Mouse (Mus musculus) neural tube, embryonic 12.5 days (tissue): ENCODE results near the gene Thra. TPM values are rescaled to one million over a fixed set of nuclear protein-coding genes. Genes with fewer than 3 reads are reported as not detected.

Experiments used
- ATAC-seq: fragments of 200-750 bp; cut with Nextera tagmentation; 2 replicates; pipeline ENCODE4 v1.8.0; 2017; ENCODE audit warnings: low read depth, mild to moderate bottlenecking, moderate TSS enrichment, moderate library complexity; ENCODE audit not compliant: low FRiP score
- H3K27ac ChIP-seq: fragments of 300-500 bp; sonication (generic); 2 replicates; pipeline ENCODE4 v1.5.1; 2016
- H3K27me3 ChIP-seq: fragments of 300-500 bp; sonication (generic); replicated peaks from 2 replicates; pipeline ENCODE4 v1.6.1; 2016; ENCODE audit warnings: mild to moderate bottlenecking
- H3K36me3 ChIP-seq: fragments of 300-500 bp; sonication (generic); 2 replicates; pipeline ENCODE4 v1.6.1; 2016; ENCODE audit warnings: mild to moderate bottlenecking
- H3K4me1 ChIP-seq: fragments of 300-500 bp; sonication (generic); 2 replicates; pipeline ENCODE4 v1.6.1; 2016
- H3K4me2 ChIP-seq: fragments of 300-500 bp; sonication (generic); replicated peaks from 2 replicates; pipeline ENCODE4 v1.6.1; 2016; ENCODE audit warnings: mild to moderate bottlenecking
- H3K4me3 ChIP-seq: fragments of 300-500 bp; sonication (generic); 2 replicates; pipeline ENCODE4 v1.5.1; 2016
- H3K9ac ChIP-seq: fragments of 300-500 bp; sonication (generic); 2 replicates; pipeline ENCODE4 v1.6.1; 2016; ENCODE audit warnings: mild to moderate bottlenecking
- H3K9me3 ChIP-seq: fragments of 300-500 bp; sonication (generic); 2 replicates; pipeline ENCODE4 v1.6.1; 2016; ENCODE audit warnings: mild to moderate bottlenecking
- WGBS: fragments of 180-500 bp; shearing (Covaris S2); methylation state at CpG from one replicate; pipeline ENCODE4 v1.1.7; 2016; 5-methylcytosine and 5-hydroxymethylcytosine counted together
- polyA plus RNA-seq: library from polyadenylated mRNA; unstranded; fragments of >200 nt; fragmentation: Nextera tagmentation; extraction: Ambion mirVana; gene quantifications from 2 replicates; pipeline ENCODE4 v1.2.1, GENCODE M21; 2016

Gene Thra
- polyA plus RNA-seq, 1 experiment from 2014 or later: 56.9 TPM

- no peak for ATAC-seq
- no peaks in the 10 kb centered on the region for H3K36me3 ChIP-seq
- peak overlapping the region; percentile 19; the same call in 1 of the 2 replicates for H3K9ac ChIP-seq
- H3K9me3 ChIP-seq: no peaks in the 10 kb centered on the region
- no peaks in the 10 kb centered on the region for H3K27me3 ChIP-seq
- WGBS: 23% methylated on average over 13 of the region's 14 CpGs
- H3K4me2 ChIP-seq: peak overlapping the region; percentile 53
- peaks cover 49% of the 10 kb centered on the region for H3K4me1 ChIP-seq
- H3K27ac ChIP-seq: no peak overlapping the region
- no peak overlapping the region for H3K4me3 ChIP-seq
Measured at GRCm38 (mm10) chr11:98781851-98782512, 41.5 kb downstream of the Thra start.

GRCm38 (mm10) chr11:98782651-98783235 lies 42.3 kb downstream of the Thra start:
- Histone ChIP-seq H3K27me3 (no peaks in the 10 kb centered on the region), H3K9ac (peak overlapping the region; percentile 9; the same call in 1 of the 2 replicates), H3K36me3 (no peaks in the 10 kb centered on the region), H3K4me3 (peak overlapping the region; percentile 11; the same call in 1 of the 2 replicates), H3K4me2 (peak overlapping the region; percentile 53), H3K27ac (peak overlapping the region; percentile 64), H3K9me3 (no peaks in the 10 kb centered on the region), H3K4me1 (peaks cover 49% of the 10 kb centered on the region)
- ATAC-seq: no peak
- WGBS: 2% methylated on average over 17 of the region's 17 CpGs

- no peaks in the 10 kb centered on the region for H3K36me3 ChIP-seq
- H3K4me3 ChIP-seq: peak overlapping the region; percentile 11; the same call in 1 of the 2 replicates
- peak overlapping the region; percentile 64; the same call in 1 of the 2 replicates for H3K27ac ChIP-seq
- H3K9ac ChIP-seq: peak overlapping the region; percentile 9; the same call in 1 of the 2 replicates
- no peaks in the 10 kb centered on the region for H3K9me3 ChIP-seq
- ATAC-seq: 0 out of 2 replicates have a peak, but pooled peaks have one; percentile 27
- 2% methylated on average over 20 of the region's 20 CpGs for WGBS
- H3K4me1 ChIP-seq: peaks cover 52% of the 10 kb centered on the region
- peak overlapping the region; percentile 53 for H3K4me2 ChIP-seq
- H3K27me3 ChIP-seq: no peaks in the 10 kb centered on the region
Measured at GRCm38 (mm10) chr11:98783236-98783696, 42.8 kb downstream of the Thra start.

DNA sequence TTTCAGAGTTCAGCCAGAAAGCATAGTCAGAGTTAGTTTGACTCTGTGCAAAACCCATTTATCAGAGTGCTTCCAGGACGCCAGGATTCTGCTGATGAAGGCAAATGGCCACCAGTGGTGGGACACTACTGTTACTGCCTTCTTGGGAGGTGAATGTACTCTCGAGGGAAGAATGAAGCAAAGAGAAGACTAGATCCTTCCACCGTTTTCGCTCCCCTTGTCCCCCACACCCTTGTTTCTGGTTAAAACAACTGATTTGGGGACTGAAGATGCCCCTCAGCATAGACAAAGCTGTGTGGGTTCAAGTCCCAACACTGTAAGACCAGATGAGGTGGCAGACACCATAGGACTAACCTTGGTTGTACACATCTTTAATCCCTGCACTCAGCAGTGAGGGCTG lies 43.7 kb downstream of the Thra start:
- no peak overlapping the region for H3K4me3 ChIP-seq
- H3K27me3 ChIP-seq: no peaks in the 10 kb centered on the region
- no peaks in the 10 kb centered on the region for H3K9me3 ChIP-seq
- WGBS: 68% methylated on average over 4 of the region's 4 CpGs
- no peak overlapping the region for H3K4me2 ChIP-seq
- H3K9ac ChIP-seq: no peak overlapping the region
- no peak for ATAC-seq
- no peaks in the 10 kb centered on the region for H3K36me3 ChIP-seq
- H3K4me1 ChIP-seq: peaks cover 56% of the 10 kb centered on the region
- no peak overlapping the region for H3K27ac ChIP-seq

- ATAC-seq: no peak
- Histone ChIP-seq H3K36me3 (no peaks in the 10 kb centered on the region), H3K4me1 (peaks cover 56% of the 10 kb centered on the region), H3K4me2 (peak overlapping the region; percentile 49; the same call in 1 of the 2 replicates), H3K9me3 (no peaks in the 10 kb centered on the region), H3K9ac (no peak overlapping the region), H3K4me3 (no peak overlapping the region), H3K27me3 (no peaks in the 10 kb centered on the region), H3K27ac (no peak overlapping the region)
- WGBS: 70% methylated on average over 10 of the region's 10 CpGs
Measured at GRCm38 (mm10) chr11:98785214-98785613, 44.8 kb downstream of the Thra start.

DNA sequence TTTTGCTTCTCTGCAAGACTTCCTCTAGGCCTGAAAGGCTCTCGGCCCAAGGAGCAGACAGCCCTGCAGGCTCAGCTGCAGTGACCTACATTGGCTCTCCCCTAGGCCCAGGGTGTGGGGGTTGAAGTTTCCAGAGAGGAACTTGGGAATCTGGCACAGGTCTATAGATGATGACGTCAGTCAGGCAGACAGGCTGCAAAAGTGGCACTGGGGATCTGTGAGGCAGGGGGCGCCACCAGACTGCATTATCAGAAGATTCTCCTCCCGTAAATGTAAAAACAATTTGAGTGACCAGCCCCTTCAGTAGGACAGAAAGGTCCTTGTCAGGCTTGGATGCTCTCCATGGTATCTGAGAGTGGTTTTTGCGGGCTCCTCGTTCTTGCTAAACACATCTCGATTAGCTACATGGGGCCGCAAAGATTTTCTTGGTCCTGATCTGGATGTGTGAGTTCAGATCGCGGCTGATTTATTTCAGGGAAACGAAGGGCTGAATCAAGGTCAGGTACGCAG lies 45.4 kb downstream of the Thra start:
- Histone ChIP-seq H3K4me2 (peak overlapping the region; percentile 49), H3K9ac (no peak overlapping the region), H3K4me3 (no peak overlapping the region), H3K27me3 (no peaks in the 10 kb centered on the region), H3K36me3 (no peaks in the 10 kb centered on the region), H3K9me3 (no peaks in the 10 kb centered on the region), H3K27ac (no peak overlapping the region), H3K4me1 (peaks cover 56% of the 10 kb centered on the region)
- no peak for ATAC-seq
- WGBS: 11% methylated on average over 12 of the region's 12 CpGs

GRCm38 (mm10) chr11:98786359-98787214 lies 46.1 kb downstream of the Thra start:
- no peaks in the 10 kb centered on the region for H3K9me3 ChIP-seq
- H3K36me3 ChIP-seq: no peaks in the 10 kb centered on the region
- no peaks in the 10 kb centered on the region for H3K27me3 ChIP-seq
- no peak overlapping the region; the same call in 1 of the 2 replicates for H3K27ac ChIP-seq
- H3K4me2 ChIP-seq: peak overlapping the region; percentile 49
- 0 out of 2 replicates have a peak overlapping the region, but pooled peaks have one; percentile 0 for H3K4me3 ChIP-seq
- no peak overlapping the region for H3K9ac ChIP-seq
- H3K4me1 ChIP-seq: peaks cover 54% of the 10 kb centered on the region
- ATAC-seq: peak; percentile 51
- 2% methylated on average over 14 of the region's 15 CpGs for WGBS

DNA sequence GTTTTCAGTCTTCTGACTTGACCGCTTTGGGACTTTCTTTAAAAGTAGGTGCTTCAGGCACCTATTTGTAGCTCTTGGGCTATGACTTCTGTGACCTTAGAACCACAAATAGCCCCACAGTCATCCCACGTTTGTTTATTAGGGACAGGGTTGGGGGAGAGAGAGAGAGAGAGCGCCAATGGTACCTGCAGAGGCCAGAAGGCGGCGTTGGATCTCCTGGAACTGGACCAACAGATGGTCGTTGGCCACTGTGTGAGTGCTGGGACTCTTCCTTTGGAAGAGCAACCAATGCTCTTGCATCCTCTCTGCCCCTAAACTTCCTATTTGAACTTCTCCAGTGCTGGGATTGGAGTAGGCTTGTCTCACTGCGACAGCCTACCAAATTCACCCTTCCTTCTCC lies 46.8 kb downstream of the Thra start:
- H3K27me3 ChIP-seq: no peaks in the 10 kb centered on the region
- H3K4me3 ChIP-seq: no peak overlapping the region
- WGBS: 28% methylated on average over 7 of the region's 7 CpGs
- ATAC-seq: no peak
- no peaks in the 10 kb centered on the region for H3K36me3 ChIP-seq
- H3K9me3 ChIP-seq: no peaks in the 10 kb centered on the region
- H3K9ac ChIP-seq: no peak overlapping the region
- H3K4me2 ChIP-seq: peak overlapping the region; percentile 49; the same call in 1 of the 2 replicates
- peaks cover 47% of the 10 kb centered on the region for H3K4me1 ChIP-seq
- H3K27ac ChIP-seq: no peak overlapping the region

- Histone ChIP-seq H3K27me3 (no peaks in the 10 kb centered on the region), H3K36me3 (no peaks in the 10 kb centered on the region), H3K9me3 (no peaks in the 10 kb centered on the region), H3K9ac (no peak overlapping the region), H3K4me1 (peaks cover 43% of the 10 kb centered on the region), H3K4me3 (no peak overlapping the region), H3K4me2 (no peak overlapping the region), H3K27ac (no peak overlapping the region)
- WGBS: 92% methylated on average over 1 of the region's 1 CpGs
- no peak for ATAC-seq
Measured at GRCm38 (mm10) chr11:98787691-98788090, 47.3 kb downstream of the Thra start.

- peaks cover 38% of the 10 kb centered on the region for H3K4me1 ChIP-seq
- H3K9ac ChIP-seq: no peak overlapping the region
- H3K27ac ChIP-seq: no peak overlapping the region
- no peak for ATAC-seq
- no peaks in the 10 kb centered on the region for H3K36me3 ChIP-seq
- 94% methylated on average over 5 of the region's 5 CpGs for WGBS
- no peak overlapping the region for H3K4me3 ChIP-seq
- peak overlapping the region; percentile 90; the same call in 1 of the 2 replicates for H3K4me2 ChIP-seq
- H3K27me3 ChIP-seq: no peaks in the 10 kb centered on the region
- no peaks in the 10 kb centered on the region for H3K9me3 ChIP-seq
Measured at GRCm38 (mm10) chr11:98788139-98788538, 47.7 kb downstream of the Thra start.

- peaks cover 35% of the 10 kb centered on the region for H3K4me1 ChIP-seq
- H3K4me2 ChIP-seq: peak overlapping the region; percentile 90
- 15% methylated on average over 18 of the region's 18 CpGs for WGBS
- H3K27ac ChIP-seq: no peak overlapping the region
- H3K9me3 ChIP-seq: no peaks in the 10 kb centered on the region
- peak overlapping the region; percentile 41 for H3K4me3 ChIP-seq
- no peak overlapping the region for H3K9ac ChIP-seq
- H3K27me3 ChIP-seq: no peaks in the 10 kb centered on the region
- no peaks in the 10 kb centered on the region for H3K36me3 ChIP-seq
- peak; percentile 67 for ATAC-seq
Measured at GRCm38 (mm10) chr11:98788550-98789218, 48.2 kb downstream of the Thra start.
